Mouse (Mus musculus): Measurements from ENCODE around the gene Lmo7.

Gene Lmo7

DNA sequence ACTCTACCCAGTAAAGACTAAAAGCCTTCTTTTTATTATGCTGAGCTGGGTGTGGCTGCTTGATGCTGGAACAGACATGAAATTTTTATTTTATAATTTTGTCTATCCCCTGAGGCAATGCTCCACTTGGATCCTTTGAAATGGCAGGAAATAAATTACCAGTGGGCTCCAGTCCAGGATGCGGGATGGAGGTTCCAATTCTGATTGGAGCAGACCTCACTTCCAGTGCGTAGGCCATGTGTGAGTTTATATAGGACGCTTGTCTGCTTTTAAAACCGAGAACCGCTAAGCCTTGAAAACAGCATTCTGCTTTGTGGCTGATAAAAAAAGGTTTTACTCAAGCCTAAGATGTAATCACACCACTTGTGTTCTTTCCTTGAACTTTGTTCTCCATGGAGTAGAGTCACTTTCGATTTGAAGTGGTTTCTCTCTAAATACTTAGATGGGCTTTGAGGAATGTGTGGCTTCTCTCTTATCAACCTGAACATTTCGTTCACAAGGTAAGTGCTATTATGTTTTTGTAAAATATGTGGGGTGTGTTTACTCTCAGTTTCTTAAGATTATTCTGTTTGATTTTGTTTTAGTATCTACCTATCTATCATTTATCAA, 108.6 kb downstream of the Lmo7 start:
- no peak for DNase-seq (ENCODE audit: low spot score)

DNA sequence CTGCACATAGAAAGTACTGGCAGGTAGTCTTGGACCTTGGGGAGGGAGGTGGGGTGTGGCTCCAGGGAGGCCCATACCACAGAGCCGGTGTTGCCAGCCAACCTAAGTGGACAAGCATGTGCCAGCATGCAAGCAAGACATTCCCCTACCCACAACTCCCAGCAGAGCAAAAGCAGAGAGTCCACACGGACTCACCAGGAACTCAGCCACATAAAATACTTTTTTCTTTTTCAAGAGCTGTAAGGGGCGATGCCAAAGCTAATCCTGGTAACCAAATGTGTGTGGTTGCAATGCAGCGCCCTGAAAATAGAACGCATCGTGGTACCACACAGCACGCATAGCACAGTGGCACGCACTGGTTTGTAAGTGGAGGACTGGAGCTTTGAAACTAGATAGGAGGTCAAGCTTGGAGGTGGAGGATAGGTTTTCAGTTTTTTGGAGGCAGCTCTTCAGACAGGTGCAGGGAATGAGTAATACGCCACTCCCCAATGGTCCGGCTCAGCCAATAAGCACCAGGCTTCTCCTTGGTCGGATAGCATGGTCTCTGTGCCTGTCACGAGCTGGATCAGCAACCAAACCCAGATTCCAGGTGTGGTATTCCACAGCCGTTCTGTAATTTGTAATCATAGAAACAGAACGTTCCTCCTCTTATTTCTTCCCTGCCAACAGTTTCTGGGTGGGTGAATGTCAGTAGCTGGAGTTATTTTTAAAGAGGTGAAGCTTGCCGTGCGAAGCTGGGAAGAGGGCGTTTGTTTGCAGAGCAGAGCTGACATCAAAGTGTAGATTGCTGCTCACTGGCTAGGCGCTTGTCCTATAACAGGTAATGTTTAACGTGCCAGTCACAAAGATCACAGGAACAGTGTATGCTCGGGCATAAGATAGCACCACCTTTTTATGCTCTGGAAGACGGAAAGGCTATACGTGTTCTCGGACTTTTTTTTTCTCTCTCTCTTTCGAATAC, 110.3 kb downstream of the Lmo7 start:
- DNase-seq (ENCODE audit: low spot score) = no peak

DNA sequence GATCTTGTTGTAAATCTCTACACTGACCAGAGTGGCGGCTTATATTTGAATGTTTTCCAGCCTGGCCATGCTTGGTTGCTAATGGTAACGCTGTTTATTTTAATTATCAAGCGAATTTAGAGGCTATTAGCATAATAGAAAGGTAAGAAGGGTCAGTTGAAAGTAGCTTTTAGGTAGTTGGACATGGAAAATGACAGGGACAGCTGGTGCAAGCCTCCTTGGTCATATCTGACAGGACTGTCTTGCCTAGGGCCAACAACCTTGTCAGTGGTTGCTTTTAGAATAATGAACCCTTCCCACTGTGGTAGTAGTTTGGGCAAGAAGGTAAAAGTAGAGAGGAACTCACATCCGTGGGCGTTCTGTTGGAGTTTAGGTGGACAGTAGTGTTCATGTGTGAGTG, 111.5 kb downstream of the Lmo7 start:
- DNase-seq (ENCODE audit: low spot score) = no peak

DNA sequence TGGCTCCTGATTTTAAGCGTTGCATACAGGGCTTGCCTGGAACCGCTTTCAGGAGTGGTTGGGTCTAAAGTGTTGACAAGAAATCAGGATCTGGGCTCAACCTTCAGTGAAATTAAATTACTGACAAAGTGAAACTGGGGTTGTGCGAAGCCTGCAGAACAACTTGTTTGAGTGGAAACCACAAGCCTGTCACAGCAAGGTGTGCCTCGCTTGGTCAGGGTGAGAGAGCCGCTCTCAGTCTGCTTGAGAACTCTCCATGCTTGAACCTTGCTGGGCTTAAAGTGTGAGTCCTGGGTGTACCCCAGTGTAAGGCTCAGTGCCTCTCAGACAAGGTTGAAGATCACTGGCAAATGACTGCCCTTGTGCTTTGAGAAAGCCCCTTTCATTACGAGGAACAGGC, 112.8 kb downstream of the Lmo7 start:
- no peak for DNase-seq (ENCODE audit: low spot score)

DNA sequence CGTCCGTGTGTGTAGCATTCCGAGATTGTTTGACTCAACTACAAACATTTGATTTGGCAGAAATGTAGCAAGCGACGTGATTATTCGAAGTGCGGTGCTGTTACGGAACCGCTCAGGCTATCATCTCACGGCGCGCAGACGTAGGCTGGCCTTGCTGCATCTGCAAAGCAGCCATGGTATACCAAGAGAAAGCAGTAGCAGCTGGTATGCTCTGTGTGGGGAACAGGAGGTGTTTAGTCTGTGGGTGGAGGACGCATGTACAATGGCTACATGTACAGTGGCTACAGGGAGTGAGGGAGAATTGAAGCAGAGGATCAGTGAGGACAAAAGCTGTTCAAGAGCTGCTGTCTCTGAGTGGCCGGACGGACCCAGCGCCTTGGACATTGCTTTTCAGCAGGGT, 113.7 kb downstream of the Lmo7 start:
- DNase-seq (ENCODE audit: low spot score) = no peak

DNA sequence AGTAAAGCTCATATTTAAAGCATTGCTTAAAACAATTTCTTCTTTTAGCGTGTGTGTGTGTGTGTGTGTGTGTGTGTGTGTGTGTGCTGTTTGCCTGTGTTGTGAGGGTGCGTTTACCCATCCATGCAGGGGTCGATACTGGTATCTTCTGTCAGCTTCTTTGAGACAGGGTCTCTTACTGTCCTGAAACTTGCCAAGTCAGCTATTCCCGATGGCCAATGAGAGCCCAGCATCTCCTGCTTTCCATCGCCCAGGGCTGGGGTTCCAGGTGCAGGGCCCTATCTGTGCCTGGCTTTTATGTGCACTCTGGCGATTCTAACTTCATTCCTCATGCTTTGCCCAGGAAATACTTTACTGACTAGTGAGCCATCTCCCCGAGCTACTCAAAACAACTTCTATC, 114.7 kb downstream of the Lmo7 start:
- DNase-seq (ENCODE audit: low spot score) = no peak

DNA sequence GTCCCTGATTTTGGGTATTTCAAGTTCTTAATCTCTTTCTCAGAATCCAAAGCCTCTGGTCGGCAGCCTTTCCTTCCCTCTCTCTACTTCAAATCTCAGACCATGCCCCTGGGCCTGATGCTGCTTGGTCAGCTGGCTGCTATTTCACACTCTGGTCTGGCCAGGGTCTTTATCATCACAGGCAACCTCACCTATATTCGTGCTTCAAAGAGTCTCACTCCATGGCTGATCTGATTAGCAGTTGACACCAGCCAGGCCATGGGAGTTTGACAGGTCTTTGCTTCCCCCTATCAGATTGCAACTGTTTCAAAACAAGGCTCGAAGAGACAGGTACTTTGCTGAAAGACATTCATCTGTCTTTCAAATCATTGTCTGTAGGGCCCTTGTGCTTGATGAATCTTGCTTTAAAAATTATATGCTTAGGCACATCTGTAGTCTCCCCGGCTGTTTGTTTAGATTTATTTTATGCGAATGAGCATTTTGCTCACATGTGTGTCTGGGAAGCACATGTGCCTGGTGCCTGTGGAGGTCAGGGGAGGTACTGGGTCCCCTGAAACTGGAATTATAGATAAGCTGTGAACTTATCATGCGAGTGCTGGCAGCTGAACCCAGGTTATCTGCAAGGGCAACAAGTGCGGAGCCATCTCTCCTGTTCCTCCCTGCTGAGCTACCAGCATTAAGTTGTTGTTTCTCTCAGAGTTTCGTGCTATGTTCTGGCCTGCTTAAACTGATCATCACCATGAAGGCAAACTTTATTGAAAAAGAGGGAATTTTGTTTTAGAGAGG, 116.5 kb downstream of the Lmo7 start:
- no peak for DNase-seq (ENCODE audit: low spot score)

DNA sequence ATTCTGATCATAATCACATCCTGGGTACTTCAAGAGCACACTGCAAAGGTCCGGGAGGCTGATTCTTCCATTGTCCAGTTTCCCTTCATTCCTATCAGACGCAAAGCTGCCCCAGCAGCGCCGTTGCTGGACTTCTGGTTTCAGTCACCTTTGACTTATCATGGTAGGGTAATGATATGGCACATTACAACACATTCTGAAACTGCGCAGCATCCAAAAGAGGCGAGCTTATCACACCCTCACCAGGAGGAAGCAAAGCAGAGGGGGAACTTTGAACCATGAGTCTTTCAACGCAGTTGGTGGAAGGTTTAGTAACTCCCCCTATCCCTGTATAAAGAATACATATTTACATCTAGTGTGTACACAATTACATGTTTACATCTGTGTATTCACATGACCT, 117.8 kb downstream of the Lmo7 start:
- no peak for DNase-seq (ENCODE audit: low spot score)

DNA sequence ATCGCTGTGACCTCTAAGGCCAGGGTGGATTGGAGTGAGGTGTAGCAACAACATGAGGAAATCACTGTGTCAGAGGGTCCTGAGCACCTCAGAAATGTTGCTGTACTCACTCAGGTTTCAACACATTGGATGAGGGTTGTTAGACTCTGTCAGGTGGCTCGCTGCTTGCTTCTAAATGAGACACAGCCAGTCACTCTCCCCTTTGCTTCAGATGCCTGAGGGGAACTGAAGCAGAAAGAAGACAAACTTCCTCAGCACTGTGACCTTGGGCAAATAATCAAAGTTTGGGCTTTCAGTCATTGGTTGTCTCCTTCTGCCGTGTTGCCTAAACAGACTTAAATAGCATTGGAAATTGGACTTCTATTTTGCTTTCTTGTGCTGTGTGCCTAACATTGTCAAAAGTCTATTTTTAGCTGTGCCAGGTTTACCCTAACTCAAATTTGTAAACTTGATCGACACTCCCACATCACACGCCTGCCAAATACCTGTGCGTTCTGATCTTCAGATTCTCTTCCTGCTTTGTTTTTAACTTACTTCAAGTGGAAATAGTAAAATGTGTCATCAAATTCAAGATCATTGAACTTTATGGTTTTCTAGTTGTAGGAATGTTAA, 122.9 kb downstream of the Lmo7 start:
- no peak for DNase-seq (ENCODE audit: low spot score)

DNA sequence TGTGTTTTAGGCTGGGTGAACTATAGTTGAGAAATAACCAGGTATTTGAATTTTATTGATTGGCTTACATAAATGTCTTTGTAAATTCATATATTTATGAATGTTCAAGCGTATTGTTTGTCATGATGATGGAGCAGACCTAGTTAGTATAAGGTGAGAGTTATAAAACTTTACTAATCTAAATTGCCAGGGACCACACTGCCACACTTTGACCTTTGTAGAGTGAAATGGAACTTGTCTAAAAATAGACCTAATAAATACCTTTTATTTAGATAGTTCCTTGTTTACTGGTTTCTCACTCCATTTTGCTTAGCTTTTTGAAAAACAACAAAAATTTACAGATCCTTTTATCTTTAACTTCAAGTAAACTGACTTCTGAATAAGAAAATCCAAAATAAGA, 123.5 kb downstream of the Lmo7 start:
- DNase-seq (ENCODE audit: low spot score) = no peak

DNA sequence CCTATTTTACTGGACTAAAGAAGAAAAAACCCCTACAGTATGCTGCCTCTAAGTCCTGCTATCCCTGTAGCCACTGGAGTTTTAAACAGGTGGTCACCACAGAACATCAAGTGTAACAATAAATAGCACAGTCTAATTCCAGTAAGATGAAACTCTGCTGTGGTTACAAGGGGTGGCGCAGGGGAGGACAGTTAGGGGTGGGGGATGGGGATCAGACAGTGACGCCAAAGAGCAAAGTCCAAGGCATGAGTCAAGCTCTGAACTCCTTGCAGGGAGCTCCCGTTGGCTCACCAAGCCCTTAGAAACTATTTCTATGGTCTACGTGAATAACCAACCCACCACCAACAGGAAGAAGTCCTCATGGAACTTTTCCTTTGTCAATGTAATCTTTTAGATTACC, 124.0 kb downstream of the Lmo7 start:
- DNase-seq (ENCODE audit: low spot score) = no peak

DNA sequence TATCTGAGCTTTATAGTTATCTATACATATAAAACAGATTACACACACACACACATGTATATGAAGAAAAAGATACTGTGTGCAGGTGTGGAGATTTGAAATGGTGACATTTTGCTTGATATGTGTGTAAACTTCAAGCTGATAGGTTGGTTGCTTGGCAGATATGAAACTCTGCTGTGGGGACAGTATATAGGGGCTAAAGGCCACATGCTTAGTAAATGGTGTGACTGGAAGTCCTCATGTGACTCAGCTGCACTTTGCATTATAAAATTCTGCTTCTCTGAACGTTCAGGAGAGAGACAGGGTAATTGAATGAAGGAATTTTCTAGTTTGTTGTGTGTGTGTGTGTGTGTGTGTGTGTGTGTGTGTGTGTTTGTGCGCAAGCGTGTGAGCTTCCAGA, 124.5 kb downstream of the Lmo7 start:
- DNase-seq (ENCODE audit: low spot score) = no peak

DNA sequence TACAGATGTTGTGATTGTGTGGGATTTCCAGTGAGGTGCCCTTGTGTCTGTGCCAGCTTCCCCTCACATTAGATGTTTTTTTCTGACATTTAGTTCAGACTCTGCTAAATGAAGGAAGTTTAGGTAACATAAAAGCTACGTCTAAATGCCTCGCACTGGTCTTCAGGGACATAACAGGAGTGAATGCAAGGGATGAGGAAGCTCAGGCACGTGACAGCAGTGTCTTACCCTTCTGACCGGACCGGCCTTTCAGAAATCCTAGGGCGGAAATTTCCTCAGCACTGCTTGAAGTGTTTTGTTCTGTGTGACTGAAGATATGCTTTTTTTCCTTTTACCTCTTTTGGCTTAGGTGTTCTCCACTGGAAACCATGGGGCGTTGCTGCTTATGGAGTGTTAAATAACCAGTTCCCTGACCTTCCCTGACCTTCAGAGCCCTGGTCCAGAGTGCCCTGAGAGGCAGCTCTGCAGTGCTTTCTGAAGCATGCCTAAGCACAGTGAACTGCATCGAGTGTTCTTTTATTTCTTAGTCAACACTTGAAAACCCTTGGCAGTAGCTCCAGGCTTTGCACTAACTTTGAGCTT, 129.6 kb downstream of the Lmo7 start:
- DNase-seq (ENCODE audit: low spot score) = no peak

DNA sequence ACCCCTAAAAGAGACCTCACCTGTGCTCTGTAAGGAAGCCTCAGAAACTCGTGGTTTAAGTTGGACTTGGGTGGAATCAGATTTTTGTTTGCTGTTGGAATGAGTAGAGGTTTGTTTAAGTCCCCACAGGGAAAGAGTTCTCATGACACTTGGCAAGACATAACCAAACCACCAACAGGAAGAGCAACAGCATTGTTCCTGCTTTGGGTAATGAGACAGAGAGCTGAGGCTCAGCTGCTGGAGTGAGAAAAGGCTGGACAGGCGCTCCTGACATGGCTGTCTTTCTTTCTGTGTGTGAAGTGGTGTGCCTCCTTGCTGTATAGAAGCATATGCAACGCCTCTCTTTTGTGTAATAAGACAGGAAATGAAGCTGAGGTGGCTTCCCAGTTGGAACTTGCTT, 132.3 kb downstream of the Lmo7 start:
- DNase-seq (ENCODE audit: low spot score) = no peak

DNA sequence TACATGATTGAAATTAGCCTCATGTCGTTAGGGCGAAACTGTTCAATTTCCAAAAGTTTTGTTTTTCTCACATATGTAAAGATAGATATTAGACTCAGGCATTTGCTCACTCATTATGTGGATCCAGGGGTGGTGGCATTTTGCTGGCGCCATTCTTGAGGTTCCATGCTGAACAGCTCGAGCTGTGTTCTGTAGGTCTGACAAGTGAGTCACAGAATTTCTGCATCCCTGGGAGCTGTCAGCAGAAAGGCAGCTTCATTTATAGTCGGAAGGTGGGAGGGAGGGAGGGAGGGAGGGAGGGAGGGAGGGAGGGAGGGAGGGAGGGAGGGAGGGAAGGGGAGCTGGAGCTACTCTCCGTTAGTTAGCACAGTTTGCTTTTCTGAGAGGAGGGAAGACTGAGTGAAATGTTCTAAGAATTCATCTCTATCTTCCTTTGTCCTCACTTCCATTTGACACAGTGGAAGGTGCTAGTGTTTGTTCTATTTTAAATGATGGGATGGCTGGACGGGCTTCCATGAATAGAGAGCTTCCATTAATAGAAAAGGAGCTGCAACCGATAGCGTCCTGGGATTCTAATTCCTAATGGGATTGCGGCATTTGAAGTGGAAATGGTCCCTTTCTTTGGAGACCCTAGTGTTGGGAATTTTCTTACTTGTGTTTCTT, 137.4 kb downstream of the Lmo7 start:
- DNase-seq (ENCODE audit: low spot score) = no peak

DNA sequence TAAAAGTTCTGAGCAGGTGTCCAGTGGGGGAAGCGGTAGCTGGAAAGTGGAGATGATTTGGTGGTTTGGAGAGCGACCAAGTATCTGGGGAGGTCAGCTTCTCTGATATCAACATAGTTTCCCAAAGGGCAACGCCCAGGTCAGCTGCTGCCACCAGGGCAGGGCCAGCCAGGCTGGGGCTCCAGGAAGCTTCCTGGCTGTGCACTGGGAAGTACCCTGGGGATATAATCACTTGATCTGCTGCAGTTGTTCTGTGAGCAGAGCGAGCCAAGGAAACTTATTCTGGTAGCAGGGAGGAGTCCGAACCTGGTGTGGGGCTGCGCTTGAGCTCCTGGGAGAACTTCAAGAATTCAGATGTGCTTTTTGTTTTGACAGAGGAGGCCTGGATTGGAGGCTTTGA, 139.4 kb downstream of the Lmo7 start:
- no peak for DNase-seq (ENCODE audit: low spot score)

DNA sequence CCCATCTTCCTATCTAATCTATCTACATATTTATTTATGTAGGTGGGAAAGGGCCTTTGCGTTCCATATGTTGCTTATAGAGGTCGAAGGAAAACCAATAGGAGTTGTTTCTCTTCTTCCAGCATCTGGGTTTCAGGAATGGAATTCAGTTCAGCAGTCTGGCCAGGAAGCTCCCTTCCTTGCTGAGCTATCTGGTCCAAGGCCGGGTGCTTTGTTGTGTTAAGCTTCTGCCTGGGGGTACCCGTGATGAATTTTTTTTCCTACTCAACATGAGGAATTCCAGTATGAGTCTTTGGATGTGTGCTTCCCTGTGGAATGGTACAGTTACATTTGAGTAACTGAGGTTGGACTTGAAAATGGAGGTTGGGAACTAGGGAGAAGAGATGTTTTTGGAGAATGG, 139.9 kb downstream of the Lmo7 start:
- DNase-seq (ENCODE audit: low spot score) = no peak

DNA sequence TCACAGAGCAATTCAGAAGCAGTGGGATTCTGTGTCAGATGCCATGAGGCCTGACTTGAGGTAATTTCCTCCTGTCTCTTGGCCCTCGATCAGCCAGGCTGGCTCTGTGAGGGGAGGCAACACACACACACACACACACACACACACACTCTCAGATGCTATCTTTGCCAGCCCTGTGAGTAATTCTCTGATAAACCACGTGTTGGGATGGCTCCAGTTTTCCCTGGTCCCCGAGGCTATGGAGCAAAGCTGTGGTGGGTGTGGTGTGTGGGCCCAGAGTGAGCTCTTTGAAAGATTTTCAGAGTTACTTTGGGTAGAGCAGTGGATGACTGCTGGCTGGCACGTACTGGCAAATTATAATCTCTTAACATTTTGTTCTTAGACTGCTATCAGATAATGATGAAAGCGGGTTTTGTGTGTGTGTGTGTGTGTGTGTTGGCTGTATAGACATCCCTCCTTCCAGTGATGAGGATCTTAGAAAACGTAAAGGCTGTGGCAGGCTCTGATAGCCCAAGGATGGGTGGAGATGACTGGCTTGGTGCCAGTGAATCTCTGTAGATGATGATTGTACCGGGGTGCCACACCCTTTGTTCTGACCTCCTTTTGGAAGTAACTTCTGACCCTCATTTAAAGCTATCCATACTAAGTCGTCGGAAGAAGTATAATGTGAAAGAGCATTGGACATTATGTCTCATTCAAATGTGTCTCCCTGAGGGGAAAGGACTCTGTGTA, 140.6 kb downstream of the Lmo7 start:
- DNase-seq (ENCODE audit: low spot score) = no peak

DNA sequence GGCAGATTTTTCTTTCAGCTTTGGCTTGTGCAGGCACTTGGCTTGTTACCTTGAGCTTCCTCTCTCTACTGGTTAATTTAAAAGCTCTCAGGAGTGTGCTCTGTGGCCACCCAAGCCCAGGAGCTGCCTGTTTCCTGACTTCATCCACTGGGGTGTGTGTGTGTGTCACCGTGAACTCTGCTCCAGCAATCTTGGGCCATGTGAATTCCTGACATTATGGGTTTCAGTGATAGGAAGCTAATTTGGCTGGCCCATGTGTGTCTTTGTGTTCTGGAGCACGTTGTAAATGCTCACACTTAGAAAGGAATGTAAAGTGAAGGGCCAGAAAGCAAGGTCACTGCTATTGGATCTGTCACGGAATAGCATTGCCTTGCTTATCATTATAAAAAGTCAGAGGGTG, 143.1 kb downstream of the Lmo7 start:
- no peak for DNase-seq (ENCODE audit: low spot score)

DNA sequence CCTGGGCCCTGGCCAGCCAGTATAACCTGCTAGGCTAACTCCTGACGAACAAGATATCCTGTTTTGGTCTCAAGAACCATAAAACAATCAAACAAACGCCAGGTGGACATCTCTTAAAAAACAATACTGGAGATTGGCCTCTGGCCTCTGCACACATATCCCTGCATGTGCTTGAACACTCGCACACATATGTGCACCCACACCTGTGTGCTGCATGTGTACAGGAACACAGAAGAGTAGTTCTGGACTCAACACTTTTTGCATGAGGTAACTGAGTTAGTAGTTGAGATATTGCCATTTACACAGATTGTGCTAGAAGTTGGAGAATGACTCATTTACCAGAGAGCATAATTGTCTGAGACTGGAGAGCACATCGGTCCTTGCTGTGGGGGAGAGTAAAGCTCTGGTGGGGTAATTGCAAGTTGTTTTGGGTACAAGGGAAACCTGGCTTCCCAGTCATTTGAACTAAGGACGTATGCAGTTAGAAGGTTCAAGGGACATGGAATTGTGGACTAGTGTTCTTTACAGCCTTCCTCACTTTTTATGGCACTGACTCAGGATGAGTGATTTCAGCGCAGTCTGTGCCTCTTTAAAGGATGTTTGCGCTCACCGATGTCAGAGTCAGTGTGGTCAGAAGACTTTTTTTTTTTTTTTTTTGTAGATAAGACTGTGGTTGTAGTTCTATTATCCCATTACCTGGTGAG, 148.7 kb downstream of the Lmo7 start:
- no peak for DNase-seq (ENCODE audit: low spot score)
